Mouse (Mus musculus): ENCODE measurements around the gene Lcn4. TPM values are rescaled to one million over a fixed set of nuclear protein-coding genes. Genes with fewer than 3 reads are reported as not detected.

The Lcn4 gene
- total and polyA plus RNA-seq, 3 experiments: not detected

DNA sequence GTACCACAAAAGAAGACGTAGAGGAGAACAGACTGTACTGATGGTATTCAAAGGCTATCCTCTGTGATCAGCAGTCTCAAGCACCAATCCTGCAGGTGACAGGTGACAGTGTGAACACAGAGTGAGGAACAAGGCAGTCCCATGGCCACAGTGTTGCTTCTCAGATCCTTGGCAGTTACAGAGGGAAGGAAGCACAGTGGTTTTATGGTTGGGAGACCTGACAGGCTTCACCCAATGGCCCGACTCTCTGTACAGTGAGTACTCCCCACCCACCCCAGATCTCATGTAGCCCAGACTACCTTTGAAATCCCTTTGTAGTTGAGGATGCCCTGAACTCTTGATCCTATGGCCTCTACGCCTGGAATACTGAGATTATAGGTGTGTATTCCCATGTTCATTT lies 45.7 kb downstream of the Lcn4 start:
- Histone ChIP-seq H3K4me3 (ENCODE audit: control insufficient read depth in 1 of 2, insufficient read depth in 1 of 2, low read depth in 2 of 2, low read length in 2 of 2) (no peak overlapping the region), H3K79me2 (ENCODE audit: control insufficient read depth, insufficient read depth, low read length, poor library complexity) (no peaks in the 10 kb centered on the region), H3K27me3 (ENCODE audit: control insufficient read depth in 1 of 2, insufficient read depth in 2 of 2, low read length in 2 of 2) (peaks cover 0 to 7% of the 10 kb centered on the region in 2 experiments; a peak in 2 of 4 replicates), H3K9me3 (replicated peaks; ENCODE audit: insufficient read depth, low read length) (no peaks in the 10 kb centered on the region), H3K4me1 (ENCODE audit: control insufficient read depth in 1 of 2, insufficient read depth in 2 of 2, low read length in 2 of 2) (no peaks in the 10 kb centered on the region), H3K9ac (ENCODE audit: control insufficient read depth, low read depth, low read length, poor library complexity, severe bottlenecking) (no peak overlapping the region), H3K36me3 (ENCODE audit: control insufficient read depth in 1 of 2, insufficient read depth in 2 of 2, low read length in 2 of 2) (no peaks in the 10 kb centered on the region), H3K27ac (ENCODE audit: control insufficient read depth, low read depth, low read length) (no peak overlapping the region)
- no peak for DNase-seq (ENCODE audit: low read depth, low spot score)
- TF ChIP-seq MAFK (IDR thresholded peaks at IDR 0.05; ENCODE audit: borderline replicate concordance, low read depth, low read length) (no peak), POLR2AphosphoS2 (IDR thresholded peaks at IDR 0.05; ENCODE audit: low read length) (no peak), EP300 (IDR thresholded peaks at IDR 0.05; ENCODE audit: low read depth in 1 of 2, low read length in 2 of 2) (no peak), E2F4 (IDR thresholded peaks at IDR 0.05; ENCODE audit: borderline replicate concordance, low read depth, low read length) (no peak), MYC (IDR thresholded peaks at IDR 0.05; ENCODE audit: low read depth, low read length) (no peak), MAZ (IDR thresholded peaks at IDR 0.05; ENCODE audit: low read depth, low read length) (no peak), TCF12 (IDR thresholded peaks at IDR 0.05; ENCODE audit: low read depth, low read length) (no peak), MAX (IDR thresholded peaks at IDR 0.05; ENCODE audit: low read length) (no peak)

DNA sequence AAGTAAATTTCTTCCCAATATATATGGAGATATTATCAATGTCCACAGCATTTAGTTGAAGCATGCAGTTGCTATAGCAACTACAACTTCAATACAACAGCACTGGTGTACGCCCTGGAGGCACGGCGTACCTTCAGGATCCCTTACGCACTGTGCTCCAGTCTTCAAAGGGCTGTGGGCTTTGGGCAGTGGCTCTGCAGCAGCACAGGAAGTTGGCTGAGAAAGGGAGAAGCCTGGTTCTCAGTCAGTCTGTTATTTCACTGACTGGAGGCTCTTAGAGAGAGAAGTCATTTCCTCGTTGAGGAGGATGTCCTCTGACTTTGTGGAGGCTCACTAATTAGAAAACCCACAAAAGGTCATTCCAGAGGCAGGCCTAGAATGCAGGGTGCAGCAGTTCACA lies 48.1 kb downstream of the Lcn4 start:
- Histone ChIP-seq H3K27me3 (ENCODE audit: control insufficient read depth in 1 of 2, insufficient read depth in 2 of 2, low read length in 2 of 2) (peaks cover 0 to 11% of the 10 kb centered on the region in 2 experiments; a peak in 2 of 4 replicates), H3K9ac (ENCODE audit: control insufficient read depth, low read depth, low read length, poor library complexity, severe bottlenecking) (no peak overlapping the region), H3K9me3 (replicated peaks; ENCODE audit: insufficient read depth, low read length) (no peaks in the 10 kb centered on the region), H3K79me2 (ENCODE audit: control insufficient read depth, insufficient read depth, low read length, poor library complexity) (no peaks in the 10 kb centered on the region), H3K27ac (ENCODE audit: control insufficient read depth, low read depth, low read length) (no peak overlapping the region), H3K36me3 (ENCODE audit: control insufficient read depth in 1 of 2, insufficient read depth in 2 of 2, low read length in 2 of 2) (no peaks in the 10 kb centered on the region), H3K4me1 (ENCODE audit: control insufficient read depth in 1 of 2, insufficient read depth in 2 of 2, low read length in 2 of 2) (no peaks in the 10 kb centered on the region), H3K4me3 (ENCODE audit: control insufficient read depth in 1 of 2, insufficient read depth in 1 of 2, low read depth in 2 of 2, low read length in 2 of 2) (no peak overlapping the region)
- no peak for TF ChIP-seq USF1 (IDR thresholded peaks at IDR 0.05; ENCODE audit: low read depth, low read length)
- no peak for TF ChIP-seq BHLHE40 (IDR thresholded peaks at IDR 0.05; ENCODE audit: borderline replicate concordance, low read depth, low read length)
- no peak for TF ChIP-seq JUND (IDR thresholded peaks at IDR 0.05; ENCODE audit: low read depth, low read length)
- no peak for TF ChIP-seq HCFC1 (IDR thresholded peaks at IDR 0.05; ENCODE audit: low read depth, low read length)
- TF ChIP-seq TBP (IDR thresholded peaks at IDR 0.05; ENCODE audit: low read depth, low read length): no peak
- no peak for TF ChIP-seq POLR2A (IDR thresholded peaks at IDR 0.05; ENCODE audit: control insufficient read depth in 1 of 2, insufficient read depth in 1 of 2, low read depth in 1 of 2, low read length in 2 of 2, poor library complexity in 1 of 2)
- no peak for TF ChIP-seq SIN3A (IDR thresholded peaks at IDR 0.05; ENCODE audit: low read length)
- TF ChIP-seq RCOR1 (IDR thresholded peaks at IDR 0.05; ENCODE audit: low read depth, low read length): no peak
- no peak for TF ChIP-seq TAL1 (IDR thresholded peaks at IDR 0.05; ENCODE audit: low read length)
- TF ChIP-seq ZC3H11A (IDR thresholded peaks at IDR 0.05; ENCODE audit: low read depth, low read length): no peak
- no peak for TF ChIP-seq MAZ (IDR thresholded peaks at IDR 0.05; ENCODE audit: low read depth, low read length)
- no peak for DNase-seq (ENCODE audit: low read depth, low spot score)
